Mouse (Mus musculus) c-Kit-positive CD71-positive TER-119-positive erythroid progenitor cells, embryonic 14.5 days (primary cell): ENCODE results near the gene Kmt2e.

ENCODE experiments used
- DNase-seq: peaks from one replicate; pipeline ENCODE4 v3.0.0-alpha.2; 2013; ENCODE audit warnings: low spot score

The Kmt2e gene

DNA sequence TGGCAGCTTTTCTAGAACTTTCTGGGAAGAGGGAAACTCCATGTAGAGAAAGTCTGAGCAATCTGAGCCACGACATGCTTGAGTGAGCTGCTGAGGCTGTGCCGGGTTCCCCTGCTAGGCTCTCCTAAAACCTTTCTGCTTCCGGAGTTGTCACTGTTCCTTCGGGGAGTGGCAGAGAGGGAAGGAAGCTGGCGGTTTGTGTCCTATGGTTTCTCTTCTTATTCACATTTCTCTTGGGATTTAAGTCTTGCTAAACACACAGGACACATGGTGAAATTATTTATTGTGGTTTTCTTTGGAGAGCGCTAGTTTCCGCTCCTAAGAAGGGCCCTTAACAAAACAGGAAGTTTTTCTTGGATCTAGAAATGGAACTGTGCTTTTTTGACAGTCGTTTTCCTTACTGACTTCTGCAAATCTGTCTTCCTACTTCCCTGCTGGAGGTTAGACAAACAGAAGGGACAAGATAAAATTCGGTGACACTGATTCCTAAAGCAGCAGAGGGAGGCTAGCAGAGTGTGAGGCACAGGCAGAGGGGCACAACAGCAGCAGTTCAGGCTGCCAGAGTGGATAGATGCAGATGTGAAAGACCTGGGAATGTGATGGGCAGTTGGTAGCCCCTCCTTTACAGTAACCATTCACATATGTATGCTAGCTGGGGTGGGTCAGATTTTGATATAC is 24.1 kb upstream of the Kmt2e start:
- no peak for DNase-seq

DNA sequence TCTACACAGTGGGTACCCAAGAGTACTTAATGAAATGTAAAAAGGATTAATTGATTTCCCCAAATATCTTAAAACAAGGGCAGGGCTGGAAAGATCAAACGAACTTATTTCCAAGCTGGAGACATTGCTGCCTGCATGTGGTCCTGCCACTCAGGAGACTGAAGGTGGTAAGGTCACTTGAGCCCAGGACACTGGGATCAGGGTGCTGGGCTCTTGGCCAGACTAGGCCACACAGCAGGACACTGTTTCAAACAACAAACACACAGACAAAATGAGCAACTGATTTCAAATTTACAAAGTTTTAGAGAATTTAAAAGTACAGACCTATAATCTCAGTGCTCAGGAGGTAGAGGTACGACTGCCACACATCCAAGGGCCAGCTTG is 23.5 kb upstream of the Kmt2e start:
- DNase-seq = no peak

GRCm38 (mm10) chr5:23411640-23412039 is 22.6 kb upstream of the Kmt2e start:
- no peak for DNase-seq

DNA sequence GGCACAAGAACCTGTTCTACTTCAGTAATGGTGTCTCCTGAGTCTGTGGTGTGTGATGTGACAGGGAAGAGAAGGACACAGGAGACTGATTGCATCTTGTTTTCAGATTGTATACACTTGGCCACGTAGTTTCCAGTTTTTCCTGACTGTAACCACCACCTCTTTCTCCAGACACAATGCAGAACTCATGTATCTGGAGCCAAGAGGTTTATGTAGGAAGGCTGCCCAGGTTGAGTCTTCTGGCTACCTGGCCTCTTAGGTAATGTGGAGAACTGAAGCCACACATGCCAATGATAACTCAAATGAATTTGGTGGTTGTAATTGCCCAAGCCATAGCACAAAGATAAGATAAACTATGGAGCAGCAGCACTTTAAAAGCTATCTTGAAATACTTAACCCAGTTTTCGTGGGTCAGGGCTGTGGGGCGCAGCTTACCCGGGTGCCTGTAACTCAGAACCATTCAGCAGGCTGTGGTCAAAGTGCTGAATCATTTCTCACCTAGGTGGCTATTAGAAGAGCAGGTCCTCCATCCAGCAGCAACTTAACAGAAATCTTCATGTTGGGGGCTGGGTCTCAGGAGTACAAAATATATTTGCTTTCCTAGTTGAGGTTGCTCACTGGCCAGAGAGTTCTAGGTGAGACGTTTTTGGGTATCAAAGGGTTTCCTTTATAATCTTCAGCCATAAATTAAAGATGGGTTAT is 21.8 kb upstream of the Kmt2e start:
- DNase-seq = no peak

- DNase-seq = no peak
Observed at GRCm38 (mm10) chr5:23413058-23413457, 21.2 kb upstream of the Kmt2e start.

GRCm38 (mm10) chr5:23413575-23414470 is 20.4 kb upstream of the Kmt2e start:
- DNase-seq = no peak

- no peak for DNase-seq
Observed at GRCm38 (mm10) chr5:23414490-23415126, 19.6 kb upstream of the Kmt2e start.

GRCm38 (mm10) chr5:23415571-23416285 is 18.5 kb upstream of the Kmt2e start:
- peak; percentile 70 for DNase-seq

DNA sequence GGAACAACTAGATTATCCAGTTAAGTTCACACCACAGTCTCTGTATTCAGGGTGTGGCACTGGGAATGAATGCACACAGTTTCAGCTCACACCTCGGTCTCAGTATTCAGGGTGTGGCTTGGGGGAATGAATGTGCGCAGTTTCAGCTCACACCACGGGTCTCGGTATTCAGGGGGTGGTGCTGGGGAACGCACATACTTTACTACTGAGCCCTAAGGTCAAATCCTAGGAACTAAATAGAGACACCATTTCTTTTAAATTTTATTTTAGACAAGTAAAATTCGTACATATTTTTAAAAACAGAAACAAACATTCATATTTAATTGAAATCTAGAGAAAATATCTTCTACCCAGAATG is 18.0 kb upstream of the Kmt2e start:
- no peak for DNase-seq

DNA sequence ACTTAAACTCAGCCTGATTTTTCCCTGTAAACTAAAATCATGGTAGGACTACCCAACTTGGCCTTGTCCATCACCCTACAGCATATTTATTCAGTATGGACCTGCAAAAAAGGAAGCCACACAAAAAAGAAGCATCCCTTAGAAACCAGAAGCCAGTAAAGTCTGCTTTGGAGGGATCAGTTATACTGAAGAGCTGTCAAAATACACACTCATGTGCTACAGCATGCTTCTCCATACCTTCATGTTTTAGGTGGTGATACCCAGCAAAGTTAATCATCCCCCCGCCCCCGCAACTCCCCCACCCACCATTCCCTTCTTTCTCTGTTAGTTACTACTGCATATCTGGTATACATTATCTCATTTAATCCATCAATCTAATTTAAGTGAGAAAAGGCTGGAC is 16.5 kb upstream of the Kmt2e start:
- DNase-seq = no peak

DNA sequence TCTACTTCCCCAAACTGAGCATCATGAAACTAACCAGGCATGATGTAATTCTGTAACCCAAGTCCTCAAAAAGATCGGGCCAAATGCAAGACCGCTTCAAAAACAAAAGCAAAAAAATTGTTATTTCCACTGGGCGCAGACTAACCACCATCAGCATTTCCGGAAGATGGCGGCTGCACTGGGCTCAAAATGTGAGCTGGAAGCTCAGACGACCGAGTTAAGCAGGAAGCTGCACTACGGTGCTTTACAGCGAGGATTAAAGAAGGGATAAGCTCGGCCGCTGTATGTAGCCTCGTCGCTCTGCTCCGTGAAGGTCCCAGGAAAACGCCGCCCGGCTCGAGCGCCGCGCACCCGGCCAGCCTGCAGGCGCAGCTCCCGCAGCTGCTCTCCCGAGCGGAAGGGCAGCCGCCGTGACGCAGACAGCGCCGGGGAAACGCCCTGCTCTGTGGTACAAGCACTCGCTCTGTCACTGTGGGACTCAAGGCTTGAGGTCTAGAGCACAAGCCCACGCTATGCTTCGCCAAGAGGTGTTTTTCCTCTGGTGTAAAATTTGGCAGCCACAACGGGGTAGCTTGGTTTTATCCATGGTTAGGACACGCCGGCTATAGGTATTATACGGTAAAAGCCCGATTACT is 16.0 kb upstream of the Kmt2e start:
- peak; percentile 76 for DNase-seq

GRCm38 (mm10) chr5:23418797-23419595 is 15.2 kb upstream of the Kmt2e start:
- DNase-seq = no peak

DNA sequence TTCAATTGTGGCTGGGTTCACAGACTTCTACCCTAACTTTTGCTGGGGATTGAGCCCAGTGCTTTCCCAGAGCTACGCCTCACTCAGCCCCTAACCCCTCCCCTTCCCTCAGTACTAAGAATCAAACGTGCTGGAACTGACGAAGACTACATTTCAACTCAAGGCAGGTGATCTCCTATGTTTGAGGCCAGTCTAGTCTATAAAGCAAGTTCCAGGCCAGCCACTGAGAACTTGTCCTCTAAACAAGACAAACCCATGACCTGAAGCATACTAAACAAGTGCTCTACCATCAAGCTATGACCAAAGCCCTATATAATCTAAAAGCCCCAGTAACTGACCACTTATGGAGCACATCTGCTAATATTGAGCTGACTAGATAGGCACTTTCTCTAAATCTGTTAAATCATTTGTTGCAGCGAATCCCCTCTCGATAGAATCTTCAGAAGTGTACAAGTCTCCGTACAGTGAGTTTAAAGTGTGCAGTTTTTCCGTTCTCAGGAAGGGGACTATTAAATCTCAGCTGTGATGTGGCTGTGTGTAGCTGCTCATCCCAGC is 14.5 kb upstream of the Kmt2e start:
- no peak for DNase-seq

DNA sequence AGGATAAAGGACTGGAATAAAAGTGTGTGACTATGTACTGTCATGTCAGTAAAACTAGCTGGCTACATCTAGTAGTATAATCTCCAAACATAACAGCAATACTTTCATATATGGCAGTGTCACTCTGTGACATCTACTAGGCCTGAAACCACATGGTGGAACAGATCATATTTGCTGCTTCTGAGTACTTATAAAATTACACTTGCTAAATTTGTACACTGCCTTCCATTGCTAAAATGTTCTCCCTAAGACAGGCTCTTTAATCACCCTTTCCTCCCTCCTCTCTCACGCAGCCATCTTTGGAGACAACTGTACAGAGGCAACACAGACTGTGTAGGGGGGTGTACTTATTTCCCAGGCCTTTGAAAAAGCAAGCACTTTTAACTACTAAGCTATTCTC is 13.8 kb upstream of the Kmt2e start:
- no peak for DNase-seq

- no peak for DNase-seq
Observed at GRCm38 (mm10) chr5:23421440-23421839, 12.8 kb upstream of the Kmt2e start.

- DNase-seq = no peak
Observed at GRCm38 (mm10) chr5:23423036-23423435, 11.2 kb upstream of the Kmt2e start.

DNA sequence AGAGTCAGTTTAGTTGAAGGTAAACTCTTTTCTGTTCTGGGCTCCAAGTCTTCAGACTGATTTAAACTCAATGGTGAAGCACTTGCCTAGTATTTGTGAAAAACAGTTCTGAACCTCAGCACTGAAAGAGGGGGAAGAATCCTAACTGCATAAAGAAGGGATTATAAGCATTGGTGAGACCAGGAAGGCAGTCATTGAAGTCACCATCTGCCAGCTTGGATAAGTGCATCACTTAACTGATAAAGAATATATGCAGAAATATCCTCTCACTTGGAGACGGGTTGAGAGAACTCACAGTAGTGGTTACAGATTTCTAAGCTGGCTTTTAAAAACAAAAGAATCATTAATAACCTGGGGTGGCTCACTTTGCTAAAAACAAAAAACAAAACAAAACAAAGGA is 6.7 kb upstream of the Kmt2e start:
- DNase-seq = no peak

DNA sequence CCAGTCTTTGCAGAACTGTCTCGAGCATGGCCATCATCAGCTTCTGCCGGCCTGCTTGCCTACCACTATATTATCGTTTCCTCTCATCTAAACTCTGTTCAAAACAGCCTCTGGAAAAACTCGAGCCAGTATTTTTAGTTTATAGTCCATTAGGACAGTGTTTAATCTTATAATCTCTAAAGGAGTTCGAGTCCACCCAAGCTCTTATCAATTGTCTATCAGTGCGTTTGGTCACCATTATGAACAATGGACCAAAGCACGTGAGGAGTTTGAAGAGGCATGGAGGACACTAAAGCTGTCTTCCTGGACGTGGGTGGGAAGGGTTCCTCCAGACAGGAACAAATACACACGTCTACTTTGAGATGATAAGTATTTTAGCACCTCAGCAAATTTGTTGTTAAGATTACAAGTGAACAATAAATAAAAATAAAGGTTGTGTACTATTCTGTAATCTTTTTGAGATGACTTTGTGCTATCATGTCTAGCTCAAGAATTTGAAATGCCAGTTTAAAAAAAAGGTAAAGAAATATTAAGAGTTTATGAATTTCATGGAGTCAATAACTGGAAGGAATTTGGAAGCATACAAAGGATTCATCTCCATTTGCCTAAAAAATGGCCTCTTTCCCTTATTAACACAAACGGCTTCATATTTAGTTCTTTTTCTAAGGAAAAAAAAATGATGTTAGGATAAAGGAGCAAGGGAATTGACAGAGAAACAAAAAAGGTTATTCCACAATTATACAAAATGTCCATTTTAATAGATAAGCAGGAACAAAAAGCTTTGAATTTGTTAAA is 3.0 kb upstream of the Kmt2e start:
- no peak for DNase-seq

GRCm38 (mm10) chr5:23431948-23432707 is 2.1 kb upstream of the Kmt2e start:
- no peak for DNase-seq
